Mouse (Mus musculus): ENCODE results near the gene Fut7. TPM values are rescaled to one million over a fixed set of nuclear protein-coding genes. Genes with fewer than 3 reads are reported as not detected.

Gene Fut7
- total RNA-seq, 2 experiments from 2014 or later: 0.43 TPM; not detected in 1

DNA sequence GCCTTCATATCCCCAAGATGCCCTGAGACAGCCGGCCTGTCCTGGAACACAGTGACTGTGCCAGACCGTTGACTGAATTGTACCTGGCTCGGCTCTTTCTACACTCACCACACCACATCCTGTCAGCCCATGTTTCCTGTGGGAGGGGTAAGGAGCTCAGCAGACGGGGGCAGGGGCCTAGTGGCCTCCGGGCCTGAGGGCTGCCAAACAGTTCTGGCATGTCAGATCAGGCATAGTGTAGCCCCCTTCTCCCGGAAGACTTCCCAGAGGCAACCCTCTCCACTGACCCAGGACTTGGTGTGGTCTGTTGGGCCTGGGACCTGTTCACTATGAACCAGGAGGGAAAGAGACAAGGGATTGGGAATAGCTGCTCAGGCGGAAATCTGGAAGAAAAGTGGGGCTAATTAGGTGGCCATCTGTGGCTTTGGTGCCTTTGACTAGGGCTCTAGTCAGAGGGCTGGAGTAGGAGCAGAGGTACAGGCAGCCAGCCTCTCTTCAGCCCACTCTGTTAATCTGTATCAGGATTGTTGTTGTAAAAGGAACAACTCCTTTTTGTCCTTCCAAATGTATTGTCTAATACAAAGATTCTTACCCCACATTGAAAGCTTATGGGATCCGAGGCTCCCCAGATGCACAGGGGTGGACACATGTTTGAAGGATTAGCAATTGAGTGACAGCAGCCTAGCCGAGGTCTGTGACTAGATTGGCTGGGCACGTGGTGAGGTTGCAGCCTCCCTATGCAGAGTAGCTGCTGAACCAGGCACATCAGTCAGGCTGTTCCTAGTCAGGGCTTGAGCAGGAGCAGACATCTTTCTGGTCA lies 43.0 kb downstream of the Fut7 start:
- intact Hi-C loops (cut with DNase I): no loop called here
- TF ChIP-seq CTCF (IDR thresholded peaks at IDR 0.05): no peak
- Histone ChIP-seq H3K27ac (no peak overlapping the region), H3K4me3 (no peak overlapping the region)
- DNase-seq (ENCODE audit: extremely low spot score in 1 of 2, low spot score in 2 of 2): no peak

DNA sequence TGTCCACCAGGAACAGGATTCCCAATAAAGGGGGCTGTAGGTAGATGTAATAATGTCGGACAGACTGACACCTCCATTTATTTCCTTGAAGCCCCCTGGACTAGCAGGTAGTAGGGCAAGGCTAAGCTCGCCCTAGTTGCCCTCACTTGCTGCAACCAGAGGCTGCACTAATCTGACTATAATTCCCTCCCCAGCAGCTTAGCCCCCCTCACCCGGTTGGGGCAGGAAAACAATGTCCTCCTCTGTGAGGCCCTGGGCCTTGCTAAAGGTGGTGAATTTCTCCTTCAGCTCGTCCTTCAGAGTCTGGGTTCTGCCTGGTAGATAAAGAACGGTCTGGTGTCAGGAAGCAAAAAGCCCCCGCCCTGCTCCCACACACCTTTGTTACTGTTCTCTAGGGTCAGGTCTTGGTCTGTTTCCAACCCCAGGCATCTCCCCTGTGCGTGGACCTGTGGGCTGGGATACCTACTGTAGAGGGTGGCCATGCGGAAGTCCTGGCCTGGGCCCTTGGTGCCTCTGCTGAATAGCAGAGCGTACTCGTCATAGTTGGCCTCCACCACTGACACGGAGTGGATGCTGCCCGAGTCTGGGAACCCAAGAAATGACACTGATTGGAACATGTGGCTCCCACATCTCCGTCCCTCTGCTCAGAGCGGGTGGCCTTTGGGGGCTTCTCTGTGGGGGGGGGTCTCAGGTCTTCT lies 44.7 kb downstream of the Fut7 start:
- Histone ChIP-seq H3K4me3 (no peak overlapping the region), H3K27ac (no peak overlapping the region)
- no peak for DNase-seq (ENCODE audit: extremely low spot score in 1 of 2, low spot score in 2 of 2)
- intact Hi-C loops (cut with DNase I): no loop called here
- TF ChIP-seq CTCF (IDR thresholded peaks at IDR 0.05): no peak

DNA sequence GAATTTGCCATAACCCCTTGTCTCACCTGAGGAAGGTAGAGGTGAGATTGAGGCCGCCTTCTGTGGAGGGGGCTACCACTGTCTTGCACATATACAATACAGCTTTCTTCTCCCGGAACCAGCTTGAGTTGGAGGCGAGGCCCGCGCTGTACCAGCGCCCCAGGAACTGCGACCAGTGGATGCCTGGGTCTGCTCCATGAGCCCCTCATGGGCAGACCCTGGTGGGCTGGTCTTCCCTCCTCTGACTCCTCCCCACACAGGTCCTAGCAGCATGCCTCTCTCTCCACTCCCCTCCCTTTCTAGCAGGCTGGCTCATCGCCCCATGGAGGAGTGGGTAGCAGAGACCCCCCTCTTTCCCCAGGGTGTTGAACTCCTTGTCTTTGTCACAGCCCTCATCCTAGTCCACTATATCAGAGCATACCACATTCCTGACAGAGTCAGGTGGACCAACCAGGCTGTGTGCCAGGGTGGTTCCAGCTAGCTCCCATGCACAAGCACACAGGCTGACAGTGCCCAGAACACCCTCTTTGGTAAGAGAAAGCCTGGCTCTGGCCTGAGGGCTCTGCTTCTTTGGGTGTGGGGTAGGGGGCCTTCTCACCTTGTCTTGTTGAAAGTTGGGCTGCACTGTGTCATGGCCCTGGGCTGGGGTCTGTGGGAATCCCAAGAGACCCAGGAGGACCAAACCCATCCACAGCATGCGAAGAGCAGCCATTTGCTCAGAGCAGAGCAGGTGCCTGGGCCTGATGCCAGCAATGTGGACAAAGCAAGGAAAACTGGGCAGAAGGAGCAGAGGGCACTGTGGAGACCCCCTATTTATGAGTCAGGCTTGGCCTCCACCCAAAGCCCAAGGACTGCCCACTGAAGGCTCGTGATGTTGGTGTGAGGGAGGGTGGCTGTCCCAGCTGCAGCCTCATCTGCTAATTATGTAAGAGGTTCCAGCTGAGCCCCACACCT lies 46.2 kb downstream of the Fut7 start:
- peak; percentile 35 to 49 for DNase-seq (ENCODE audit: extremely low spot score in 1 of 2, low spot score in 2 of 2)
- no peak overlapping the region for H3K4me3 ChIP-seq
- intact Hi-C loops (cut with DNase I): no loop called here
- TF ChIP-seq CTCF (IDR thresholded peaks at IDR 0.05): no peak
- H3K27ac ChIP-seq: peak overlapping the region; percentile 72

DNA sequence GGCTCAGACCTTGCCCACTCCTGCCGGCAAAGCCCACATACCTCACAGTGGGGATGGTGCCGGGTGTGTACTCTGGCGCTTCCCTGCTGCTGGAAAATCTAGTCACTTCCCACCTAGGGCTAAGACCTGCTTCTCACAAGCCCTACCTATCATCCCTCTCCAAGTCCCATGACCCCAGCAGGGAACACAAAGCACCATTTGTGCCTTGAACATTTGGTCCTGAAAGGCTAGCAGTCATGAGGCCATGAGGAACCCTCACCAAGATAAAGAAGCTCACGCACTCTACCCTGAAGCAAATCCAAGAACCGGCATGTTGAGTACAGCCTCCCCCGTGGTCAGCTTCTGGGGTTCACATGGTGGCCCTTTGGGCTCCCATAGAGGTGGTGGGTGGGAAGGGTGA lies 46.9 kb downstream of the Fut7 start, which contains the start of gene Ptgds:
Gene Ptgds, minus strand, starts transcription at position 78 of the 400 bp plus-strand sequence.
- DNase-seq (ENCODE audit: extremely low spot score in 1 of 2, low spot score in 2 of 2): no peak
- no peak within 1 kb of the TSS for H3K4me3 ChIP-seq
- no peak for TF ChIP-seq CTCF (IDR thresholded peaks at IDR 0.05)
- peak within 1 kb of the TSS; percentile 72 for H3K27ac ChIP-seq
- intact Hi-C loops (cut with DNase I): no loop called here

DNA sequence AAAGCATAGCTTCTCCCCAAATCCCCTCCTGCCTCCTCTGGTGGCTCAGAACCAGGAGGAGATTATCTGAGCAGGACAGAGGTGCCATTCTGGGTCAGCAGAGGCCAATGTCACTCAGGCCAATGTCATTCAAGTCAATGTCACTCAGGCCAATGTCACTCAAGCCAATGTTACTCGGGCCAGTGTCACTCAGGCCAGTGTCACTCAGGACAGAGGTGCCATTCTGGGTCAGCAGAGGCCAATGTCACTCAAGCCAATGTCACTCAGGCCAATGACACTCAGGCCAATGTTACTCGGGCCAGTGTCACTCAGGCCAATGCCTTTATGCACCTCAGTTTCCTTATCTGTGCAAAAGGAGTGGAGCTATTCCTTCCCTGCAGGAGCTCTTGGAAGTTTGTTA lies 49.5 kb downstream of the Fut7 start:
- TF ChIP-seq CTCF (IDR thresholded peaks at IDR 0.05): no peak

More for the DNA sequence above, 49.5 kb downstream of the Fut7 start:
- Histone ChIP-seq H3K27ac (no peak overlapping the region), H3K4me3 (no peak overlapping the region)
- no peak for DNase-seq (ENCODE audit: extremely low spot score in 1 of 2, low spot score in 2 of 2)
- intact Hi-C loops (cut with DNase I): no loop called here

Small RNAs within 50 kb of the gene (microRNA-seq; reads per million reads assigned to microRNA genes)
- 8.0 to 9.6 reads per million in 2 experiments for gene Mir3087

Other genes with a start within 250 kb of the Fut7 start
- 10 to 100 TPM; 20.2 to 21.7 TPM for gene Nrarp, start 242.5 kb upstream of the Fut7 start, total RNA-seq (2021)
- gene Tor4a, start 226.4 kb upstream of the Fut7 start, total RNA-seq (2021): 1 to 10 TPM; 2.0 to 2.2 TPM
- gene Nelfb, start 211.8 kb upstream of the Fut7 start, total RNA-seq (2021): 10 to 100 TPM; 53.4 to 64.3 TPM
- gene Stpg3, start 208.6 kb upstream of the Fut7 start, total RNA-seq (2021): not detected
- gene Fam166a, start 204.5 kb upstream of the Fut7 start, total RNA-seq (2021): not detected
- 100 to 1,000 TPM; 317 to 329 TPM for gene Tubb4b, start 198.6 kb upstream of the Fut7 start, total RNA-seq (2021)
- gene Slc34a3, start 188.9 kb upstream of the Fut7 start, total RNA-seq (2021): not detected
- gene Rnf224, start 186.5 kb upstream of the Fut7 start, total RNA-seq (2021): not detected
- 100 to 1,000 TPM; 249 to 270 TPM for gene Rnf208, start 181.0 kb upstream of the Fut7 start, total RNA-seq (2021)
- not detected for gene Cysrt1, start 180.8 kb upstream of the Fut7 start, total RNA-seq (2021)
- 1 to 10 TPM; 1.4 to 2.7 TPM for gene AL732309.1, start 176.4 kb upstream of the Fut7 start, total RNA-seq (2021)
- gene Tmem203, start 167.8 kb upstream of the Fut7 start, total RNA-seq (2021): 10 to 100 TPM; 35.6 to 41.6 TPM
- 10 to 100 TPM; 20.9 to 21.8 TPM for gene Tprn, start 160.6 kb upstream of the Fut7 start, total RNA-seq (2021)
- gene Ssna1, start 150.8 kb upstream of the Fut7 start, total RNA-seq (2021): 10 to 100 TPM; 65.6 to 65.9 TPM
- gene Anapc2, start 150.8 kb upstream of the Fut7 start, total RNA-seq (2021): 10 to 100 TPM; 87.1 to 90.3 TPM
- not detected for gene Tmem210, start 135.1 kb upstream of the Fut7 start, total RNA-seq (2021)
- not detected for gene Lrrc26, start 133.4 kb upstream of the Fut7 start, total RNA-seq (2021)
- 100 to 1,000 TPM; 452 to 457 TPM for gene Grin1, start 104.1 kb upstream of the Fut7 start, total RNA-seq (2021)
- 10 to 100 TPM; 56.0 to 62.4 TPM for gene Man1b1, start 90.9 kb upstream of the Fut7 start, total RNA-seq (2021)
- gene Dpp7, start 66.9 kb upstream of the Fut7 start, total RNA-seq (2021): 10 to 100 TPM; 32.2 to 33.9 TPM
- gene Uap1l1, start 57.6 kb upstream of the Fut7 start, total RNA-seq (2021): 10 to 100 TPM; 15.8 to 24.9 TPM
- 1 to 10 TPM; 2.1 to 2.7 TPM for gene Sapcd2, start 50.9 kb upstream of the Fut7 start, total RNA-seq (2021)
- gene Entpd2, start 27.4 kb upstream of the Fut7 start, total RNA-seq (2021): 10 to 100 TPM; 11.5 to 13.1 TPM
- gene Npdc1, start 23.9 kb upstream of the Fut7 start, total RNA-seq (2021): 100 to 1,000 TPM; 337 to 366 TPM
- gene Abca2, start 5.4 kb downstream of the Fut7 start, total RNA-seq (2021): 100 to 1,000 TPM; 160 to 168 TPM
- gene Clic3, start 33.6 kb downstream of the Fut7 start, total RNA-seq (2021): not detected
- 10 to 100 TPM; 65.9 to 75.3 TPM for gene Paxx, start 37.8 kb downstream of the Fut7 start, total RNA-seq (2021)
- 1,000 to 10,000 TPM; 1,632 to 2,529 TPM for gene Ptgds, start 46.8 kb downstream of the Fut7 start, total RNA-seq (2021)
- not detected for gene Lcn12, start 70.6 kb downstream of the Fut7 start, total RNA-seq (2021)
- 100 to 1,000 TPM; 120 to 122 TPM for gene Fbxw5, start 77.5 kb downstream of the Fut7 start, total RNA-seq (2021)
- 1 to 10 TPM; 1.4 to 1.5 TPM for gene C8g, start 78.5 kb downstream of the Fut7 start, total RNA-seq (2021)
- 10 to 100 TPM; 10.4 to 11.0 TPM for gene Traf2, start 123.7 kb downstream of the Fut7 start, total RNA-seq (2021)
- 100 to 1,000 TPM; 190 to 202 TPM for gene Edf1, start 134.6 kb downstream of the Fut7 start, total RNA-seq (2021)
- 1 to 10 TPM; 1.8 to 2.6 TPM for gene Mamdc4, start 151.6 kb downstream of the Fut7 start, total RNA-seq (2021)
- gene Phpt1, start 152.0 kb downstream of the Fut7 start, total RNA-seq (2021): 10 to 100 TPM; 64.0 to 70.5 TPM
- gene Ajm1, start 158.5 kb downstream of the Fut7 start, total RNA-seq (2021): 100 to 1,000 TPM; 102 to 104 TPM
- 100 to 1,000 TPM; 157 to 163 TPM for gene Rabl6, start 185.3 kb downstream of the Fut7 start, total RNA-seq (2021)
- gene Ccdc183, start 194.4 kb downstream of the Fut7 start, total RNA-seq (2021): not detected
- gene Tmem141, start 198.7 kb downstream of the Fut7 start, total RNA-seq (2021): 10 to 100 TPM; 21.6 to 22.3 TPM
- under 1 TPM; 0.25 to 0.70 TPM for gene Fcna, start 204.8 kb downstream of the Fut7 start, total RNA-seq (2021)
- not detected for gene Lcn8, start 229.9 kb downstream of the Fut7 start, total RNA-seq (2021)
- not detected for gene Lcn5, start 234.7 kb downstream of the Fut7 start, total RNA-seq (2021)